Mouse (Mus musculus) stomach, embryonic 16.5 days (tissue): ENCODE data around the gene Ifit2. TPM values are rescaled to one million over a fixed set of nuclear protein-coding genes. Genes with fewer than 3 reads are reported as not detected.

Experiments
- ATAC-seq: fragments of 200-750 bp; cut with Nextera tagmentation; 2 replicates; pipeline ENCODE4 v1.8.0; 2017; ENCODE audit warnings: moderate number of reproducible peaks, moderate TSS enrichment; ENCODE audit not compliant: insufficient read depth, low FRiP score
- H3K27ac ChIP-seq: fragments of 300-500 bp; sonication (generic); 2 replicates; pipeline ENCODE4 v1.5.1; 2014; ENCODE audit warnings: low read length
- H3K27me3 ChIP-seq: fragments of 300-500 bp; sonication (generic); 2 replicates; pipeline ENCODE4 v1.6.1; 2014; ENCODE audit warnings: low read length, control low read depth, mixed read lengths; ENCODE audit not compliant: control insufficient read depth, insufficient read depth
- H3K36me3 ChIP-seq: fragments of 300-500 bp; sonication (generic); 2 replicates; pipeline ENCODE4 v1.6.1; 2014; ENCODE audit warnings: low read length; ENCODE audit not compliant: control insufficient read depth, insufficient read depth
- H3K4me1 ChIP-seq: fragments of 300-500 bp; sonication (generic); 2 replicates; pipeline ENCODE4 v1.6.1; 2014; ENCODE audit warnings: low read length, control low read depth, mixed read lengths; ENCODE audit not compliant: control insufficient read depth, insufficient read depth
- H3K4me2 ChIP-seq: fragments of 300-500 bp; sonication (generic); 2 replicates; pipeline ENCODE4 v1.6.1; 2014; ENCODE audit warnings: low read depth, low read length, mixed read lengths
- H3K4me3 ChIP-seq: fragments of 300-500 bp; sonication (generic); replicated peaks from 2 replicates; pipeline ENCODE4 v1.5.1; 2014; ENCODE audit warnings: mild to moderate bottlenecking, low read length
- H3K9ac ChIP-seq: fragments of 300-500 bp; sonication (generic); 2 replicates; pipeline ENCODE4 v1.6.1; 2014; ENCODE audit warnings: low read length
- H3K9me3 ChIP-seq: fragments of 300-500 bp; sonication (generic); replicated peaks from 2 replicates; pipeline ENCODE4 v1.6.1; 2016; ENCODE audit warnings: low read length, control low read depth; ENCODE audit not compliant: control insufficient read depth
- WGBS: fragments of 180-500 bp; shearing (Covaris S2); extraction: QIAGEN DNeasy Blood & Tissue Kit; methylation state at CpG from one replicate; pipeline ENCODE4 v1.1.7; 2014; 5-methylcytosine and 5-hydroxymethylcytosine counted together
- polyA plus RNA-seq: library from polyadenylated mRNA; unstranded; fragments of >200 nt; fragmentation: Nextera tagmentation; extraction: Ambion mirVana; gene quantifications from 2 replicates; pipeline ENCODE4 v1.2.1, GENCODE M21; 2015

Gene Ifit2
- polyA plus RNA-seq, 1 experiment from 2014 or later, result 6.2 TPM

DNA sequence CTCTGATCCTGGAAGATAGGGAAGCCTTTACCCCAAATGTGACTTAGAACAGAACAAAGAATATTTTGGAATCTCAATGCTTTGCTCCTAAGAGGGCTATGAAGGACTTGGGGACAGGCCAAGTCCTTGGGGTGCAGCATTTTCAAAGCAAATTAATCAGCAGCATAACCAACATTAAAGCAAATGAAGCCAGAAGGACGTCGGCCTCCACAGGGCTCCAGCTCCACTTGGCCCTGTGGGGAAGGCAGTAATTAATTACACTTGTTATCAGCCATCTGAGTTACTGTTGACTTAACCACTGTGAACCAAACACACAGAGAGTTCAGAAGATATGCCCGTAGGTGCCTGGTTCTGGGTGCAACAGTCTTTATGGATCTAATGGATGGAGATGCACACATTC, 31.7 kb upstream of the Ifit2 start:
- WGBS, result 25% methylated on average over 3 of the region's 3 CpGs
- no peak overlapping the region for H3K4me2 ChIP-seq
- no peaks in the 10 kb centered on the region for H3K4me1 ChIP-seq
- no peak overlapping the region for H3K9ac ChIP-seq
- no peaks in the 10 kb centered on the region for H3K9me3 ChIP-seq
- no peaks in the 10 kb centered on the region; the same call in 1 of the 2 replicates for H3K36me3 ChIP-seq
- H3K4me3 ChIP-seq, result no peak overlapping the region
- no peak overlapping the region for H3K27ac ChIP-seq
- no peaks in the 10 kb centered on the region for H3K27me3 ChIP-seq
- ATAC-seq, result no peak

DNA sequence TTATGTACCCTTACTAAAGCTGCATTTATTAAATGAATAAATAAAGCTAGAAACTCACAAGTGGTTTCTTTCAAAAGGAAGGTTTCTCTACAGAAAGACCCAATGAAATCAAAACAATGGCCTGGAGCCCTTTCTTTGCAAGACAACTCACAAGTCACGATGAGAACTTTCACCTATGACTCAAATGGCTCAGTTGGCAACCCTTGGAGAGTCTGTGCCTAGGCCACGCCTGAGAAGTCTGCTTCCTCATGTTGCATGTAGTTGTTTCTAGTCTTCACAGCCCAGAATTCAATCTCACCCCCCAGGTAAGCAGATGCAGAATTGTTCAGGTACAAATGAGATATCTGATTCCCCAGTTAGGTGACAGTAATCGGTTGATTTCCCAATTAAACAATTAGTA, 30.8 kb upstream of the Ifit2 start:
- no peaks in the 10 kb centered on the region for H3K27me3 ChIP-seq
- no peaks in the 10 kb centered on the region; the same call in 1 of the 2 replicates for H3K36me3 ChIP-seq
- no peaks in the 10 kb centered on the region for H3K9me3 ChIP-seq
- no peak overlapping the region for H3K27ac ChIP-seq
- ATAC-seq, result no peak
- no peak overlapping the region for H3K4me3 ChIP-seq
- no peak overlapping the region for H3K9ac ChIP-seq
- H3K4me1 ChIP-seq, result peaks cover 2% of the 10 kb centered on the region; the same call in 1 of the 2 replicates
- no peak overlapping the region for H3K4me2 ChIP-seq
- WGBS, result 80% methylated on average over 3 of the region's 3 CpGs

DNA sequence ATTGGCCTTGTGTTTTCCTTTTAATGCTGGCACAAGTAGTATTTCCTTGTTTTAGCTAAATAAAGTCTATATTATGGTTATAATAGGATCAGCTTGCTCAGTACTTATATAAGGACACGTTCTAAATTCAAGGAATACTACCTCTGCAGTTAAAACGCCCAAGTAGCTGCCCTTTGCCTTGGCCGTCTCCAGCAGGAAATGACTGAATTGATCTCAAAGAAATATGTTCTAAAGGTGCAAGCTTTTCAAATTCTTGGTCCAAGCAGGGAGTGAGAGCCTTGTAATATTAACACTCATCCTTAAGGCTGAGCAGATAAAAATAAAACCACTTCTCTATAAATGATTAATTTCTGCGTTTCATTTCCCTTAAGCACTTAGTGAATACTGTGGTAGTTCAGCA, 30.4 kb upstream of the Ifit2 start:
- Histone ChIP-seq H3K9me3 (no peaks in the 10 kb centered on the region), H3K4me3 (no peak overlapping the region), H3K4me1 (peaks cover 5% of the 10 kb centered on the region; the same call in 1 of the 2 replicates), H3K27me3 (no peaks in the 10 kb centered on the region), H3K27ac (no peak overlapping the region), H3K9ac (no peak overlapping the region), H3K4me2 (no peak overlapping the region), H3K36me3 (no peaks in the 10 kb centered on the region; the same call in 1 of the 2 replicates)
- 76% methylated on average over 4 of the region's 4 CpGs for WGBS
- ATAC-seq, result no peak

DNA sequence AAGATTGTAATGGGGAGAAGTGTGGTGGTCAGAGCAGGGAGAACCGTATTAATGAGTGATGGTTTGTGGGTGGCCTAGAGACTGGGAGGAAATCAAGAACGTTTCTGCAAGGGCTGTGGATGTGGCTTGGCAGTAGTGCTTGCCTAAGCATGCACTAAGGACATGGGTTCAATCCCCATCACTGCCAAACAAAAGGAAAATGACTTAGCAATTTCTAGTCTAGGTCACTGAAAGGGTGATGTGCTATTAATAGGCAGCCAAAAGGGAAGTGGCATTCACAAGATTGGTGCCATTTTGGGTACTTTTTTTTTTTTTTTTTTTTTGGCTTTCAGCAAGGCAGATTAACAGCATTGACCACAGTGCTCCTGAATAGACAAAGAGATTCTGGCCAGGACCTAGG, 29.1 kb upstream of the Ifit2 start:
- H3K4me2 ChIP-seq, result no peak overlapping the region
- H3K36me3 ChIP-seq, result no peaks in the 10 kb centered on the region; the same call in 1 of the 2 replicates
- no peak overlapping the region for H3K9ac ChIP-seq
- ATAC-seq, result no peak
- H3K4me3 ChIP-seq, result no peak overlapping the region
- WGBS, result 48% methylated on average over 2 of the region's 2 CpGs
- no peak overlapping the region for H3K27ac ChIP-seq
- no peaks in the 10 kb centered on the region for H3K27me3 ChIP-seq
- no peaks in the 10 kb centered on the region for H3K9me3 ChIP-seq
- H3K4me1 ChIP-seq, result peaks cover 8% of the 10 kb centered on the region

DNA sequence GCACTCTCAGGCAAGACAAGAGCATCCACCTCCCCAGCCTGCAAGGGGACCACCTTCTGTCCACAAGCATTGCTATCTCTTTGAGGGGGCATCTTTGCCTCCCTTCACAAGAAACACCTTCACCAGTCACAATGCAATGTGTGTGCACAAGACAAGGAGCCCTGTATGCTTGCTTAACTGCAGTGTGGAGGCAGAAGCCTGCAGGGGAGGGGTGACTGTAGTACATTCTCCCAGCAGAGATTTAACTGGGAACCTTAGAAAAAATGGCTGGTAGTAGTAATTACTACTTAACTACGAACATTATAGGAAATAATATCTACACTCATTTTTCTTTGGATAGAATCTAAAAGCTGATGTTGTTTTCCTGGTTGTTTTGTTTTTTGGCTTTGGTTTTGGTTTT, 28.5 kb upstream of the Ifit2 start:
- ATAC-seq, result no peak

DNA sequence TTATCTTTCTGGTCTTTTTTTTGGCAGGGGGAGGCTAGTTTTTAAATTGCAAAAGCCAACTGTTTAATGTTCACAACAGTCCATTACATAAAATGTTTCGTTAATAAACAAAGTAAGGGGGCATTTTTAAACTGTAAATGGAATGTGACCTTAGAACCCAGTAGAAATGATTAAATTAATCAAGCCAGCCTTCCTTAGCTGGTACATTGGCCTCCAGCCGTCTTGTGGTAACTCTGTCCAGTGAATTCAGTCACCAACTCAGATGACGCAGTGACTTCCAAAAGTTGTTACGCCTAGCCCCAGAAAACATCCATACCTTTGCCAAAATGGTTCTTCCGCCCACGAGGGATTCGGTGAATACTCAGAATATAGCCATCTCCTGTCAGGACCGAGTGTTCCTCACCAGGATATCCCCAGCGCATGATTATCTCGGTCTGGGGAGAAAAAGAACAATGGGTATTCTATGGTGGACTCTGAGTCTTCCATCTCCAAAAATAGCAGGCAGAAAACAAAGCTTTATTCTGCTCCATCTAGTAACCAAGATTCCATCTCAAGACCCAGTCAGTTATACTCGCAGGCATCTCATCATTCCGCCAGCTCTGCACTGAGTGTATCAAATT, 27.3 kb upstream of the Ifit2 start:
- H3K4me3 ChIP-seq, result no peak overlapping the region
- 76% methylated on average over 12 of the region's 12 CpGs for WGBS
- H3K9ac ChIP-seq, result no peak overlapping the region
- H3K4me1 ChIP-seq, result peaks cover 10% of the 10 kb centered on the region
- no peaks in the 10 kb centered on the region for H3K27me3 ChIP-seq
- no peak overlapping the region for H3K27ac ChIP-seq
- H3K36me3 ChIP-seq, result no peaks in the 10 kb centered on the region; the same call in 1 of the 2 replicates
- no peak for ATAC-seq
- no peak overlapping the region for H3K4me2 ChIP-seq
- no peaks in the 10 kb centered on the region for H3K9me3 ChIP-seq

More for the DNA sequence above, 28.5 kb upstream of the Ifit2 start:
- Histone ChIP-seq H3K4me3 (no peak overlapping the region), H3K4me2 (no peak overlapping the region), H3K9me3 (no peaks in the 10 kb centered on the region), H3K36me3 (no peaks in the 10 kb centered on the region; the same call in 1 of the 2 replicates), H3K27me3 (no peaks in the 10 kb centered on the region), H3K4me1 (peaks cover 10% of the 10 kb centered on the region), H3K9ac (no peak overlapping the region), H3K27ac (no peak overlapping the region)
- WGBS, result 83% methylated on average over 1 of the region's 1 CpGs

DNA sequence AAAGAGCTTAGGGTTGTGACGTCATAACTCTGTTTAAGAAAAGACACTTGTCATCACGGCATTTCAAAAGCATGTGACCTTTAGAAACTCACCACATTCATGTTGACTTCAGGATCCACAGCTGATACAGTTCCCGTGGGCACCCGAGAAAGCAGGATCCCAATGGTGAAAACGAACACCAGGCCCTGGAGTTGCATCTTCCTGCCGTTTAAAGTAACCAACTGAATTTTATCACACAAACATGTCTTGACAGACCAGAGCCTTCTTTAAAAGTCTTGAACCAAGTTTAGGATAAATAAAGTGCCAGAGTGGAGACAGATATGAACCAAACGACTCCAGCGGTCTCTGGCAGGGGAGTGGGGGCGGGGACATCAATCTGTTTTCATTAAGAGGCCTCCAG, 25.8 kb upstream of the Ifit2 start:
- ATAC-seq, result no peak
- Histone ChIP-seq H3K4me1 (peaks cover 10% of the 10 kb centered on the region), H3K9me3 (no peaks in the 10 kb centered on the region), H3K36me3 (no peaks in the 10 kb centered on the region), H3K4me3 (no peak overlapping the region), H3K27ac (no peak overlapping the region), H3K4me2 (0 out of 2 replicates have a peak overlapping the region, but pooled peaks have one; percentile 11), H3K9ac (no peak overlapping the region), H3K27me3 (no peaks in the 10 kb centered on the region)
- WGBS, result 28% methylated on average over 9 of the region's 9 CpGs

DNA sequence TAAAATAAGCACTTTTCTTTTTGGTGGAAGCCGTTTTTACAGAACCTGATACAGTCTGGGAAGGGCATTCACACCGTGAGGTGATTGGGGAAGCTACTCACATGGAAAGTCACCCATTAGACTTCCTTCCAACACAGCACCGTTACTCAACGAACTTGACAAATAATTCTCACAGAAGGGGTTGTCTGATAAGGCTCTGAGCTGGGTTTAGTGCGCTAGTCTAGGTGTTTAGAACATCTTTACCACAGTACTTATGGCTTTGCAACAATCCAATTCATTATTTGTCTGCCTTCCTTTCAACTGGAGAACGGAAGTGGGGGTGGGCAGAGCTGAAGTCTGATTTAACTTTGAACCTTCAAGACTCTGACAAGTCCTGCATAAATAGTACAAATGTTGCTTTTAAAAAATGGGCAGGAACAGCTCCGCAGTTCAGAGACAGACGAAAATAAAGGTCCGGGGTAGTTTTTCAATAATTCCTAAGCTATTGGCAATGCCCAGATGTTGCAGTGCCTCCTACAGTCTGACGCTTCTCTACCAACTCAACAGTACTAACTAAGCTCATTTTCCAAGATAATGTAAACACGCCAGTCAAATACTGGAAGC, 24.1 kb upstream of the Ifit2 start:
- Histone ChIP-seq H3K36me3 (no peaks in the 10 kb centered on the region), H3K9ac (peak overlapping the region; percentile 83)
- 5% methylated on average over 11 of the region's 11 CpGs for WGBS

DNA sequence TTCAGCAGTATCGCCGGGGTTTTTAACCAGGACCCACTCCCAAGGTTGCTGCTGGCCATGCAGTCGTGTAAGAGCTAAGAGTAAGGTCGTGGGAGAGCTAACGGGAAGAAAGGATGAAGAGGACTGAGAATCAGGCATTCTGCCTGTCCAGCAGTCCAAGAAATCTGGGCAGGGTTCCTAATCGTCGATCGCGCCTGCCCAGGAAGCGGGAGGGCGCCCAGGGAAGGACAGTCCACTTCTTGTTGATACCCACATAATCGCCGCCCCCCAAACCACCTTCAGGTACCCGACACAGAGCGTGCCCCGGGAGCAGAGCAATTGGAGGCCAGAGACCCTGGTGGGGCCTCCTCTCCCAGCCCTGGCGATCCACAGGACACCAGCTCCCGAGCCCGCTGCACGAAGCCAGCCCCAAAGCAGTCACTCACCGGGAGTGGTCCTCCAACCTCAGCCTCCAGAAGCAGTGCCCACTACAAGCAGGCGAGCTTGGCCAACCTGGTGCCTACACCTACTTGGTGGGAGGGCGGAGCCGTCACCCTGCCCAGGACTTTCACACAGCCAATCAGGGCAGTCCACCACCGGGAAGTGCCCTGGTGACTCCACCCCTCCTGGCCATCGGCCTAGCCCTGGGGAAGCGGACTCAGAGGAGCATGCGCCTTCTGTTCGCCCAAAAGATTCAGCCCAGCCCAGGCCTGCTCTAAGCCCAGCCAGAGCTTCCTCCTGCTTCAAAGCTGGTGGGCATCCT, 23.4 kb upstream of the Ifit2 start, which contains the start of gene Lipa:
Lipa (minus strand) TSS at position 534 of the 742 bp plus-strand sequence.
- Histone ChIP-seq H3K27ac (peak within 1 kb of the TSS; percentile 64), H3K27me3 (no peaks in the 10 kb centered on the region), H3K36me3 (no peaks in the 10 kb centered on the region), H3K4me1 (peaks cover 10% of the 10 kb centered on the region), H3K9ac (peak within 1 kb of the TSS; percentile 83), H3K4me2 (peak within 1 kb of the TSS; percentile 91), H3K4me3 (peak within 1 kb of the TSS; percentile 86), H3K9me3 (no peaks in the 10 kb centered on the region)
- WGBS, result under 1% methylated on average over 29 of the region's 29 CpGs
- peak; percentile 100 for ATAC-seq

More for the DNA sequence above, 24.1 kb upstream of the Ifit2 start:
- H3K4me1 ChIP-seq, result peaks cover 10% of the 10 kb centered on the region
- ATAC-seq, result peak; percentile 8; the same call in 1 of the 2 replicates
- peak overlapping the region; percentile 91 for H3K4me2 ChIP-seq
- H3K27me3 ChIP-seq, result no peaks in the 10 kb centered on the region
- H3K4me3 ChIP-seq, result peak overlapping the region; percentile 86
- peak overlapping the region; percentile 64; the same call in 1 of the 2 replicates for H3K27ac ChIP-seq
- no peaks in the 10 kb centered on the region for H3K9me3 ChIP-seq
